Mouse (Mus musculus) ES-Bruce4 (cell line): ENCODE measurements around the gene Selenbp1.

Source experiments
- CTCF ChIP-seq: IDR thresholded peaks from one replicate; pipeline ENCODE4 v1.8.1; 2011; ENCODE audit warnings: low read depth, low read length
- EP300 ChIP-seq: IDR thresholded peaks from 2 replicates; pipeline ENCODE4 v1.6.1; 2011; ENCODE audit warnings: low read depth, low read length; ENCODE audit not compliant: insufficient read depth
- POLR2A ChIP-seq: IDR thresholded peaks from one replicate; pipeline ENCODE4 v1.8.1; 2011; ENCODE audit warnings: low read length; ENCODE audit not compliant: insufficient read depth

GRCm38 (mm10) chr3:94953764-94954616, 21.1 kb downstream of the Selenbp1 start, which contains the start of gene Rfx5:
- TF ChIP-seq POLR2A: no peak
- no peak for TF ChIP-seq CTCF
- no peak for TF ChIP-seq EP300
